Mouse (Mus musculus) effector memory CD4-positive, alpha-beta T cell, adult 5 months (primary cell): ENCODE data around the gene Rab17. TPM values are rescaled to one million over a fixed set of nuclear protein-coding genes. Genes with fewer than 3 reads are reported as not detected.

Experiments
- polyA plus RNA-seq: library from polyadenylated mRNA; unstranded; fragments of 100-300 nt; shearing (Covaris generic); gene quantifications from one replicate; pipeline ENCODE4 v1.2.1, GENCODE M21; 2017

Rab17 gene
- polyA plus RNA-seq: not detected

DNA sequence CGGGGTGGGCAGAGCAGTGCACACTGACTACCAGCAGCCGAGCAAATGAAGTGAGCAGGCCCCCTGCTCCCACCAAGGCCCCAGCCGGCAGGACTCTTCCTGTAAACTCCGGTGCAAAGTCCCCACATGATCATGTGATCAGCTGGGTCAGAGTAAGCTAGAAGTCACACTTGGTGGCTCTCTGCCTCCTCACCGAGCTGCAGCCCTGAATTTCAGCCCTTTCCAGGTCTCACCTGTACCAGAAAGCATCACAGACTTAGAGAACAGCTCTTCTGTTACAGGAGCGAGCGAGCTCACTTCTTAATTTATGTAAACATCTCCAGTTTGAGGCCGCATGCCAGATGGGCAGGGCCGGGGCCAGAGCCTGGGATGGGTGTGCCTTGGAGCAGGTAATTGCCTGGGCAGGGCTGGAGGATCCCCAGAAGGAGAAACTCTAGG, at the start of gene Rab17:
Gene Rab17 (minus strand): TSS at position 315 of the 438 bp plus-strand sequence.

DNA sequence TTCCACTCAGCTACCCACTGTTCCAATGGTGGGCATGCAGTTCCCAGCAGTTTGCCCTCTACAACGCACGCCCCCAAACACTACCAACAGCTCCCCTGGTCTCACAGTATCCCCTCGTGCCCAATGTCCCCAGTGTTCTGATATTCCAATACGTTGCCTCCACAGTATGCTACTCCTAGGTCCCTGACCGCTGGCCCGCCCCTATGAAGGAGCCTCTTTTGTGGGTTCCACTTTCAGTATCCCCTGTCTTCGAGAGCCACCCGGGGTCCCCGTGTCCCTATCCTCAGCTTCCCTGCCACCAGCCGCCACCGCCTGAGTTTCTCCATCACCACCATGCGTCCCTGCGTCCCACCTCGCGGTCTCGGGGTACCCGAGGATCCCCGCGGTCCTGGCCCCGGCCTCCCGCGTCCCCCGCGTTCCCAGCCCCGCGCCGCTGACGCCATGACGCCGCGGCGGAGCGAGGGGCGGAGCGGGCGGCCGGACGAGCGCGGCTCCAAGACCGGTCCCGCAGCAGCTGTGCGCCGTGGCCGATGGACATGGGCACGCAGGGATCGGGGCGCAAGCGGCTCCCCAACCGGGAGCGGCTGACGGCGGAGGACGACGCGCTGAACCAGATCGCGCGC, 28.9 kb upstream of the Rab17 start, which contains the start of gene Lrrfip1:
Gene Lrrfip1 (plus strand): TSS at position 470 of the 623 bp plus-strand sequence.

DNA sequence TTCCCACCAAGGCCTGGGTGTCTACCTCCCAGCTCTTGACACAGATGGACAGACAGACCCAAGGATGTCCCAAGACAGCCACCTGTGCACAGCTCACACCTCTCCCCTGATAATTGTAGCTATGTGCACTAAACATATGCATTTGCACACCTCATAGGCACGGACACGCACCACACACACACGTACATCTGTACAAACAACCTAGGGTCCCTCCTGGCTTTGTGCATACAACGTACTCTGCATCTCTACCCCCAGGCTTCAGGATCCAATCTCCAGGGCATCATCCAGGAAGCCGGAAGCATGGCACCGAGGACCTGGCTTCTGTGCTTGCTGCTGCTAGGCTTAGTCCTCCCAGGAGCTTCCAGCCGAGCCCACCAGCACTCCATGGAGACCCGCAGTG, 16.7 kb downstream of the Rab17 start, which contains the start of gene Prlh:
Gene Prlh (plus strand): TSS at position 301 of the 400 bp plus-strand sequence.

DNA sequence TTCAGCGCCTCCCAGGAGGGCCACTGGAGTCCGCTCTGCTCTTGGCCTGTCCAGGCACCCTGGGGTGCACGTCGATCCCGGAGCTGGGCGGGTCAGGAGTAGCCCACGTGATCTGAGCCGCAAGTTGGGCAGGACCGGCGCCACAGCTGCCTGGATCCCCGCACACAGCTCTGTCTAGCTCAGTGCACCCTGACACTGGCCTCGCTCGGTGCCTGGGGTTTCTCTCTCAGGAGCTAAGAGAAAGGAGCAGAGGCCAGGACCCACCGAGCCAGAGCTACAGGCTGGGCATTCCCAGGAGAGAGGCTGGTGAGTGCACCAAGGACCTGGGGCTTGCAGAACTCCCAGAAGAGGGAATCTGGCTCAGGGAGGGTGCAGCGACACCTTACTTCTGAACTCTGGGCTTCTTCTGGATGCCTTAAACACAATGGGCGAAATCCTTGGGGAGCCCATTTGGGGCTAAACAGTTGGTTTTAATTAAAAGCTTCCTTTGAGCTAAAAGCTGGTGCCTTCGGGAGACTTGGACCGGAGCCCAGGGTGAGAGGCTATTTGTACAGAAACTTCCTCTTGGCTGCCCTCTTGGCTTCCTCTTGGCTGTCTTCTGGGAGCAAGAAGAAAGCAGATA, 54.4 kb downstream of the Rab17 start, which contains the start of gene Mlph:
Gene Mlph (plus strand): TSS at position 138 of the 622 bp plus-strand sequence.

Other genes starting within 250 kb of the Rab17 start
- 0.26 TPM for gene Col6a3, start 125.7 kb downstream of the Rab17 start, polyA plus RNA-seq
- gene Mlph, start 54.6 kb downstream of the Rab17 start, polyA plus RNA-seq: not detected
- not detected for gene Prlh, start 16.6 kb downstream of the Rab17 start, polyA plus RNA-seq
- gene Lrrfip1, start 29.1 kb upstream of the Rab17 start, polyA plus RNA-seq: 270 TPM
- gene Rbm44, start 175.4 kb upstream of the Rab17 start, polyA plus RNA-seq: 0.20 TPM
- gene Ramp1, start 210.2 kb upstream of the Rab17 start, polyA plus RNA-seq: 10.5 TPM